Mouse (Mus musculus) hindbrain, embryonic 10.5 days (tissue): Measurements from ENCODE around the gene Hoxa11. TPM values are rescaled to one million over a fixed set of nuclear protein-coding genes. Genes with fewer than 3 reads are reported as not detected.

Experiments
- DNase-seq: peaks from one replicate; pipeline ENCODE4 v3.0.0-alpha.2; 2017; ENCODE audit warnings: low spot score
- H3K27ac ChIP-seq: fragments of 300-500 bp; sonication (generic); 2 replicates; pipeline ENCODE4 v1.5.1; 2016; ENCODE audit warnings: mild to moderate bottlenecking, moderate library complexity
- H3K27me3 ChIP-seq: fragments of 300-500 bp; sonication (generic); 2 replicates; pipeline ENCODE4 v1.6.1; 2016; ENCODE audit warnings: mild to moderate bottlenecking; ENCODE audit not compliant: poor library complexity, insufficient read depth, severe bottlenecking
- H3K36me3 ChIP-seq: fragments of 300-500 bp; sonication (generic); 2 replicates; pipeline ENCODE4 v1.6.1; 2016; ENCODE audit warnings: mild to moderate bottlenecking, moderate library complexity
- H3K4me1 ChIP-seq: fragments of 300-500 bp; sonication (generic); replicated peaks from 2 replicates; pipeline ENCODE4 v1.6.1; 2016; ENCODE audit warnings: mild to moderate bottlenecking
- H3K4me3 ChIP-seq: fragments of 300-500 bp; sonication (generic); 2 replicates; pipeline ENCODE4 v1.5.1; 2016; ENCODE audit warnings: mild to moderate bottlenecking, moderate library complexity
- H3K9me3 ChIP-seq: fragments of 300-500 bp; sonication (generic); 2 replicates; pipeline ENCODE4 v1.6.1; 2016; ENCODE audit warnings: mild to moderate bottlenecking, moderate library complexity
- WGBS: fragments of 180-500 bp; shearing (Covaris S2); methylation state at CpG from one replicate; pipeline ENCODE4 v1.1.7; 2016; 5-methylcytosine and 5-hydroxymethylcytosine counted together
- polyA plus RNA-seq: library from polyadenylated mRNA; unstranded; fragments of >200 nt; fragmentation: Nextera tagmentation; extraction: Ambion mirVana; gene quantifications from 2 replicates; pipeline ENCODE4 v1.2.1, GENCODE M21; 2016

Hoxa11 gene
- polyA plus RNA-seq, 1 experiment from 2014 or later: not detected

GRCm38 (mm10) chr6:52208072-52208867 lies 37.3 kb downstream of the Hoxa11 start, which contains the start of gene Hoxa6:
Gene Hoxa6 (minus strand): TSS chr6:52208722.
- DNase-seq: no peak
- Histone ChIP-seq H3K4me3 (peak within 1 kb of the TSS; percentile 25; the same call in 1 of the 2 replicates), H3K36me3 (no peaks in the 10 kb centered on the region), H3K4me1 (peaks cover 22% of the 10 kb centered on the region), H3K27me3 (peaks cover 100% of the 10 kb centered on the region), H3K27ac (no peak within 1 kb of the TSS), H3K9me3 (no peaks in the 10 kb centered on the region)
- WGBS: 1% methylated on average over 47 of the region's 47 CpGs

- H3K9me3 ChIP-seq: no peaks in the 10 kb centered on the region
- H3K4me1 ChIP-seq: peaks cover 25% of the 10 kb centered on the region
- peaks cover 100% of the 10 kb centered on the region for H3K27me3 ChIP-seq
- H3K36me3 ChIP-seq: no peaks in the 10 kb centered on the region
- DNase-seq: no peak
- H3K27ac ChIP-seq: no peak overlapping the region
- H3K4me3 ChIP-seq: no peak overlapping the region
These were observed 38.0 kb downstream of the Hoxa11 start for GRCm38 (mm10) chr6:52207684-52207976.

- no peak overlapping the region for H3K4me3 ChIP-seq
- WGBS: 3% methylated on average over 4 of the region's 4 CpGs
- no peak overlapping the region for H3K27ac ChIP-seq
- DNase-seq: no peak
- no peaks in the 10 kb centered on the region for H3K9me3 ChIP-seq
- no peaks in the 10 kb centered on the region for H3K36me3 ChIP-seq
- peaks cover 100% of the 10 kb centered on the region for H3K27me3 ChIP-seq
- peaks cover 25% of the 10 kb centered on the region for H3K4me1 ChIP-seq
These were observed 38.5 kb downstream of the Hoxa11 start for GRCm38 (mm10) chr6:52206882-52207683.

- Histone ChIP-seq H3K4me3 (no peak overlapping the region), H3K9me3 (no peaks in the 10 kb centered on the region), H3K4me1 (peaks cover 25% of the 10 kb centered on the region), H3K27ac (no peak overlapping the region), H3K27me3 (peaks cover 100% of the 10 kb centered on the region), H3K36me3 (no peaks in the 10 kb centered on the region)
- DNase-seq: no peak
- WGBS: under 1% methylated on average over 55 of the region's 55 CpGs
These were observed 39.7 kb downstream of the Hoxa11 start for GRCm38 (mm10) chr6:52205638-52206621.

GRCm38 (mm10) chr6:52205221-52205620 lies 40.4 kb downstream of the Hoxa11 start:
- peaks cover 25% of the 10 kb centered on the region for H3K4me1 ChIP-seq
- WGBS: 6% methylated on average over 14 of the region's 14 CpGs
- DNase-seq: no peak
- H3K4me3 ChIP-seq: no peak overlapping the region
- no peaks in the 10 kb centered on the region for H3K36me3 ChIP-seq
- peaks cover 100% of the 10 kb centered on the region for H3K27me3 ChIP-seq
- no peaks in the 10 kb centered on the region for H3K9me3 ChIP-seq
- H3K27ac ChIP-seq: no peak overlapping the region

- Histone ChIP-seq H3K27ac (no peak within 1 kb of the TSS), H3K4me1 (peaks cover 25% of the 10 kb centered on the region), H3K36me3 (no peaks in the 10 kb centered on the region), H3K4me3 (peak within 1 kb of the TSS; percentile 45), H3K27me3 (peaks cover 100% of the 10 kb centered on the region), H3K9me3 (no peaks in the 10 kb centered on the region)
- under 1% methylated on average over 65 of the region's 65 CpGs for WGBS
- DNase-seq: peak; percentile 83
These were observed 41.4 kb downstream of the Hoxa11 start, which contains the start of gene Hoxa5 for GRCm38 (mm10) chr6:52204050-52204752. Gene Hoxa5 (minus strand): TSS chr6:52204587.

- Histone ChIP-seq H3K27ac (no peak overlapping the region), H3K4me3 (peak overlapping the region; percentile 45), H3K4me1 (peaks cover 20% of the 10 kb centered on the region), H3K9me3 (no peaks in the 10 kb centered on the region), H3K36me3 (no peaks in the 10 kb centered on the region), H3K27me3 (peaks cover 100% of the 10 kb centered on the region)
- DNase-seq: no peak
- under 1% methylated on average over 46 of the region's 46 CpGs for WGBS
These were observed 42.1 kb downstream of the Hoxa11 start for GRCm38 (mm10) chr6:52203371-52204049.

- no peak for DNase-seq
- peaks cover 16% of the 10 kb centered on the region for H3K4me1 ChIP-seq
- H3K27me3 ChIP-seq: peaks cover 100% of the 10 kb centered on the region
- H3K36me3 ChIP-seq: no peaks in the 10 kb centered on the region
- peak overlapping the region; percentile 45; the same call in 1 of the 2 replicates for H3K4me3 ChIP-seq
- under 1% methylated on average over 10 of the region's 10 CpGs for WGBS
- H3K27ac ChIP-seq: no peak overlapping the region
- no peaks in the 10 kb centered on the region for H3K9me3 ChIP-seq
These were observed 42.6 kb downstream of the Hoxa11 start for GRCm38 (mm10) chr6:52203121-52203370.

- Histone ChIP-seq H3K36me3 (no peaks in the 10 kb centered on the region), H3K4me1 (peaks cover 16% of the 10 kb centered on the region), H3K27me3 (peaks cover 100% of the 10 kb centered on the region), H3K9me3 (no peaks in the 10 kb centered on the region), H3K4me3 (0 out of 2 replicates have a peak overlapping the region, but pooled peaks have one; percentile 45), H3K27ac (no peak overlapping the region)
- DNase-seq: no peak
- 3% methylated on average over 22 of the region's 22 CpGs for WGBS
These were observed 43.1 kb downstream of the Hoxa11 start for GRCm38 (mm10) chr6:52202362-52203120.

GRCm38 (mm10) chr6:52201269-52201668 lies 44.3 kb downstream of the Hoxa11 start:
- DNase-seq: no peak
- Histone ChIP-seq H3K36me3 (no peaks in the 10 kb centered on the region), H3K27ac (no peak overlapping the region), H3K27me3 (peaks cover 100% of the 10 kb centered on the region), H3K9me3 (no peaks in the 10 kb centered on the region), H3K4me3 (no peak overlapping the region), H3K4me1 (peaks cover 16% of the 10 kb centered on the region)
- 10% methylated on average over 1 of the region's 1 CpGs for WGBS

- no peak for DNase-seq
- Histone ChIP-seq H3K27me3 (peaks cover 100% of the 10 kb centered on the region), H3K9me3 (no peaks in the 10 kb centered on the region), H3K4me3 (no peak overlapping the region), H3K36me3 (no peaks in the 10 kb centered on the region), H3K4me1 (peaks cover 16% of the 10 kb centered on the region), H3K27ac (no peak overlapping the region)
- 5% methylated on average over 10 of the region's 10 CpGs for WGBS
These were observed 44.8 kb downstream of the Hoxa11 start for GRCm38 (mm10) chr6:52200751-52201250.
